Comparison of ENCODE assay signal across 8 mouse cellular contexts in genomic region chr1:138348447-138348846, GRCm38 (mm10).
DNase-seq lines count a peak whose midpoint lies in the region; ATAC-seq and TF ChIP-seq lines count a peak whose summit lies in the region.

No protein-coding gene starts in this region.

- peak; percentile 13 for DNase-seq in MEL (ENCODE audit: low read depth, low spot score)
- DNase-seq in fat pad, adult 2 months (ENCODE audit: extremely low read depth, low read depth, low spot score), result peak; percentile 5
- DNase-seq in embryo, embryonic 11 days, result no peak

- H3K27ac ChIP-seq in kidney, embryonic 16.5 days (ENCODE audit: low read length), result no peak overlapping the region
- no peak overlapping the region for H3K27ac ChIP-seq in kidney, embryonic 14.5 days (ENCODE audit: low read depth, low read length)
- H3K27ac ChIP-seq in MEL (ENCODE audit: control insufficient read depth, low read depth, low read length), result no peak overlapping the region
- no peak overlapping the region for H3K27ac ChIP-seq in midbrain, embryonic 15.5 days

- H3K27me3 ChIP-seq in kidney, embryonic 16.5 days (ENCODE audit: insufficient read depth, low read length), result no peaks in the 10 kb centered on the region
- H3K27me3 ChIP-seq in kidney, embryonic 14.5 days (ENCODE audit: control insufficient read depth, insufficient read depth, low read length), result no peaks in the 10 kb centered on the region
- H3K27me3 ChIP-seq in MEL (ENCODE audit: control insufficient read depth in 1 of 2, insufficient read depth in 2 of 2, low read length in 2 of 2), result no peaks in the 10 kb centered on the region; a peak in 1 of 4 replicates
- H3K27me3 ChIP-seq in myocyte (ENCODE audit: control insufficient read depth, insufficient read depth, insufficient read length), result no peaks in the 10 kb centered on the region
- no peaks in the 10 kb centered on the region for H3K27me3 ChIP-seq in midbrain, embryonic 15.5 days (replicated peaks)

- H3K4me3 ChIP-seq in kidney, embryonic 16.5 days (ENCODE audit: low read length), result no peak overlapping the region
- no peak overlapping the region for H3K4me3 ChIP-seq in kidney, embryonic 14.5 days (ENCODE audit: low read length)
- H3K4me3 ChIP-seq in MEL (ENCODE audit: control insufficient read depth in 1 of 2, insufficient read depth in 1 of 2, low read depth in 2 of 2, low read length in 2 of 2) (no peak overlapping the region), myocyte (no peak overlapping the region)
- no peak overlapping the region for H3K4me3 ChIP-seq in midbrain, embryonic 15.5 days

- no peak overlapping the region for H3K4me2 ChIP-seq in kidney, embryonic 16.5 days (replicated peaks; ENCODE audit: low read depth, low read length)
- H3K4me2 ChIP-seq in kidney, embryonic 14.5 days (replicated peaks; ENCODE audit: low read depth, low read length), result no peak overlapping the region
- H3K4me2 ChIP-seq in myocyte (ENCODE audit: low read depth), result peak overlapping the region; percentile 79
- no peak overlapping the region for H3K4me2 ChIP-seq in midbrain, embryonic 15.5 days

- ATAC-seq in kidney, embryonic 16.5 days (ENCODE audit: low FRiP score, low TSS enrichment), result peak; percentile 61; the same call in 1 of the 2 replicates
- ATAC-seq in kidney, embryonic 14.5 days (ENCODE audit: low FRiP score, low TSS enrichment), result no peak
- ATAC-seq in erythroblast, adult 5-6 weeks (replicated peaks; ENCODE audit: low FRiP score, poor library complexity, severe bottlenecking), result no peak
- ATAC-seq in midbrain, embryonic 15.5 days (replicated peaks), result no peak

- no peak overlapping the region for H3ac ChIP-seq in myocyte (ENCODE audit: control insufficient read depth, insufficient read length)

- H3K9ac ChIP-seq in kidney, embryonic 16.5 days (replicated peaks; ENCODE audit: low read length), result no peak overlapping the region
- no peak overlapping the region for H3K9ac ChIP-seq in kidney, embryonic 14.5 days (ENCODE audit: low read depth, low read length)
- no peak overlapping the region for H3K9ac ChIP-seq in MEL (ENCODE audit: control insufficient read depth, low read depth, low read length, poor library complexity, severe bottlenecking)
- no peak overlapping the region for H3K9ac ChIP-seq in midbrain, embryonic 15.5 days

- no peak for TF ChIP-seq RAD21 in MEL (IDR thresholded peaks at IDR 0.05; ENCODE audit: low read depth, low read length)

- no peaks in the 10 kb centered on the region for H3K79me2 ChIP-seq in MEL (ENCODE audit: control insufficient read depth, insufficient read depth, low read length, poor library complexity)
- no peaks in the 10 kb centered on the region for H3K79me2 ChIP-seq in myocyte (ENCODE audit: control insufficient read depth, insufficient read depth)

- no peaks in the 10 kb centered on the region for H3K36me3 ChIP-seq in kidney, embryonic 16.5 days (ENCODE audit: insufficient read depth, low read length)
- H3K36me3 ChIP-seq in kidney, embryonic 14.5 days (ENCODE audit: control insufficient read depth, insufficient read depth, low read length), result no peaks in the 10 kb centered on the region
- H3K36me3 ChIP-seq in MEL (ENCODE audit: control insufficient read depth in 1 of 2, insufficient read depth in 2 of 2, low read length in 2 of 2) (no peaks in the 10 kb centered on the region), myocyte (ENCODE audit: control insufficient read depth, insufficient read depth) (no peaks in the 10 kb centered on the region)
- H3K36me3 ChIP-seq in midbrain, embryonic 15.5 days (replicated peaks), result no peaks in the 10 kb centered on the region

- H3K9me3 ChIP-seq in kidney, embryonic 16.5 days (ENCODE audit: low read length), result no peaks in the 10 kb centered on the region
- H3K9me3 ChIP-seq in kidney, embryonic 14.5 days (ENCODE audit: control insufficient read depth, low read length), result no peaks in the 10 kb centered on the region
- no peaks in the 10 kb centered on the region for H3K9me3 ChIP-seq in MEL (replicated peaks; ENCODE audit: insufficient read depth, low read length)
- no peaks in the 10 kb centered on the region for H3K9me3 ChIP-seq in midbrain, embryonic 15.5 days

- WGBS in kidney, embryonic 16.5 days, result 55% methylated on average over 6 of the region's 6 CpGs
- 62% methylated on average over 6 of the region's 6 CpGs for WGBS in kidney, embryonic 14.5 days
- WGBS in midbrain, embryonic 15.5 days, result 66% methylated on average over 6 of the region's 6 CpGs

- TF ChIP-seq POLR2A in MEL (IDR thresholded peaks at IDR 0.05; ENCODE audit: control insufficient read depth in 1 of 2, insufficient read depth in 1 of 2, low read depth in 1 of 2, low read length in 2 of 2, poor library complexity in 1 of 2) (no peak), myocyte (IDR thresholded peaks at IDR 0.05; ENCODE audit: insufficient read length, low read depth) (no peak)

- H3K4me1 ChIP-seq in kidney, embryonic 16.5 days (ENCODE audit: insufficient read depth, low read length), result no peaks in the 10 kb centered on the region
- H3K4me1 ChIP-seq in kidney, embryonic 14.5 days (ENCODE audit: control insufficient read depth, insufficient read depth, low read length), result no peaks in the 10 kb centered on the region
- no peaks in the 10 kb centered on the region for H3K4me1 ChIP-seq in MEL (ENCODE audit: control insufficient read depth in 1 of 2, insufficient read depth in 2 of 2, low read length in 2 of 2)
- H3K4me1 ChIP-seq in midbrain, embryonic 15.5 days, result 0 out of 2 replicates have a peak, but pooled peaks cover 8% of the 10 kb centered on the region

- no peak for TF ChIP-seq CTCF in MEL (IDR thresholded peaks at IDR 0.05 in 2 of 3, conservative IDR thresholded peaks at IDR 0.05 in 1 of 3; ENCODE audit: control insufficient read depth in 1 of 3, insufficient read depth in 1 of 3, low read depth in 2 of 3, low read length in 3 of 3, poor library complexity in 1 of 3, severe bottlenecking in 1 of 3)

- no peak for TF ChIP-seq EP300 in MEL (IDR thresholded peaks at IDR 0.05; ENCODE audit: low read depth in 1 of 2, low read length in 2 of 2)

TF ChIP-seq in MEL, 35 proteins besides CTCF, POLR2A, EP300 and RAD21:
- TF ChIP-seq ETS1 (IDR thresholded peaks at IDR 0.05; ENCODE audit: low read depth, low read length), result no peak

TF ChIP-seq in myocyte, 11 proteins besides CTCF, POLR2A, EP300 and RAD21:
- TF ChIP-seq SRF (IDR thresholded peaks at IDR 0.05; ENCODE audit: control insufficient read depth, insufficient read length, low read depth) (no peak), TCF12 (IDR thresholded peaks at IDR 0.05; ENCODE audit: insufficient read depth, poor library complexity, severe bottlenecking) (no peak), REST (IDR thresholded peaks at IDR 0.05; ENCODE audit: insufficient read depth, insufficient read length) (no peak), CEBPB (IDR thresholded peaks at IDR 0.05; ENCODE audit: insufficient read depth, poor library complexity, severe bottlenecking) (no peak), USF1 (IDR thresholded peaks at IDR 0.05; ENCODE audit: low read depth) (peak; percentile 26), MAX (IDR thresholded peaks at IDR 0.05; ENCODE audit: low read depth) (no peak), TCF3 (IDR thresholded peaks at IDR 0.05; ENCODE audit: insufficient read length, low read depth) (no peak), POLR2AphosphoS2 (IDR thresholded peaks at IDR 0.05; ENCODE audit: insufficient read length, low read depth) (no peak), MYOD1 (IDR thresholded peaks at IDR 0.05; ENCODE audit: control insufficient read depth in 1 of 3, insufficient read length in 2 of 3, low read depth in 2 of 3) (peak in 1 of 3 experiments; percentile 41), E2F4 (IDR thresholded peaks at IDR 0.05; ENCODE audit: insufficient read depth) (no peak), MYOG (IDR thresholded peaks at IDR 0.05; ENCODE audit: control insufficient read depth in 1 of 3, insufficient read depth in 1 of 3, insufficient read length in 2 of 3, low read depth in 2 of 3) (peak in 1 of 3 experiments; percentile 19)
